In genomic region chr10:37849291-37849846, GRCm38 (mm10) we compare ENCODE assay signal across 14 mouse cellular contexts.
"Had no signal": no experiment of that assay in that cellular context is flagged by ENCODE, and none has a peak within 500 bp of the region (broad histone marks: within the 10 kb centered on the region; RNA-seq: fewer than 3 reads in every experiment).

No protein-coding gene starts in this region.

- H3K27me3 ChIP-seq: limb, embryonic 13.5 days; liver, embryonic 12.5 days; midbrain, embryonic 12.5 days; stomach, embryonic 15.5 days had no signal

- DNase-seq: kidney, adult 8-10 months; kidney, postnatal 25 days; layer of hippocampus, adult 9-11 months; layer of hippocampus, postnatal 36 days; lung, embryonic 14.5 days; lung, postnatal 10 days; lung, postnatal 4 days; right cerebral cortex, postnatal 14 days; thymus, postnatal 4 days had no signal

- H3K4me1 ChIP-seq: limb, embryonic 13.5 days; liver, embryonic 12.5 days; stomach, embryonic 15.5 days had no signal

- H3K4me3 ChIP-seq: limb, embryonic 13.5 days; liver, embryonic 12.5 days; midbrain, embryonic 12.5 days; stomach, embryonic 15.5 days had no signal

- H3K36me3 ChIP-seq: limb, embryonic 13.5 days; liver, embryonic 12.5 days; midbrain, embryonic 12.5 days; stomach, embryonic 15.5 days had no signal

- ATAC-seq: intestine, postnatal 0 days; liver, embryonic 12.5 days had no signal

- H3K9ac ChIP-seq: limb, embryonic 13.5 days; liver, embryonic 12.5 days; lung, embryonic 14.5 days; midbrain, embryonic 12.5 days; stomach, embryonic 15.5 days had no signal

- H3K27ac ChIP-seq: limb, embryonic 13.5 days; liver, embryonic 12.5 days; midbrain, embryonic 12.5 days; stomach, embryonic 15.5 days had no signal

- H3K9me3 ChIP-seq: liver, embryonic 12.5 days; stomach, embryonic 15.5 days had no signal

- H3K4me2 ChIP-seq: limb, embryonic 13.5 days; liver, embryonic 12.5 days; lung, embryonic 14.5 days; midbrain, embryonic 12.5 days; stomach, embryonic 15.5 days had no signal
